ENCODE assay signal across 19 mouse cellular contexts in the genomic region with DNA sequence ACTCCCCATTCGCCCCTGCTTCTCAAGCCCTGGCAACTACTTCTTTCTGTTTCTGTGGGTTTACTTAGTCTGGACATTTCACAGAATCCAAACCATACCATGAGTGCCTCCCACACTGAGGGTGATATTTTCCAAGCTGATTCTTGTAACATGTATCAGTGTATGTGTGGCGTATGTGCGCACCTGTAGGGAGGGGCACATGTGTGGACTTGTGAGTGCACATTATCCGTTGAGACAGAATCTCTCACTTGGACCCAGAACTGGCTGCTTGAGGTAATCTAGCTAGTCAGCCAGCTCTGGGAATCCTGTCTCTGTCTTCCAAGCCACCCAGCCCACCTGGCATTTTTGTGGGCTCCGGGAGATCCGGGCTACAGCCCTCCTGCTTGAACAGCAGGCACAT. TPM values are rescaled to one million over a fixed set of nuclear protein-coding genes. Genes with fewer than 3 reads are reported as not detected.
DNase-seq lines count a peak whose midpoint lies in the region; ATAC-seq lines count a peak whose summit lies in the region.
"Had no signal": no experiment of that assay in that cellular context is flagged by ENCODE, and none has a peak within 500 bp of the region (broad histone marks: within the 10 kb centered on the region; RNA-seq: fewer than 3 reads in every experiment).

No protein-coding gene starts in this region.

- H3K4me1 ChIP-seq in forebrain, embryonic 15.5 days: peaks cover 56% of the 10 kb centered on the region
- peaks cover 55% of the 10 kb centered on the region for H3K4me1 ChIP-seq in forebrain, embryonic 10.5 days
- H3K4me1 ChIP-seq in lung, embryonic 16.5 days (replicated peaks; ENCODE audit: control insufficient read depth, insufficient read depth, low read length): peaks cover 52% of the 10 kb centered on the region
- H3K4me1 ChIP-seq in embryonic facial prominence, embryonic 14.5 days (ENCODE audit: control insufficient read depth, insufficient read depth, low read length): peaks cover 15% of the 10 kb centered on the region
- peaks cover 39% of the 10 kb centered on the region for H3K4me1 ChIP-seq in stomach, embryonic 16.5 days (ENCODE audit: control insufficient read depth, insufficient read depth, low read length)

- no peak overlapping the region for H3K9ac ChIP-seq in forebrain, embryonic 15.5 days (replicated peaks)
- H3K9ac ChIP-seq in lung, embryonic 16.5 days (ENCODE audit: low read length): no peak overlapping the region
- H3K9ac ChIP-seq in embryonic facial prominence, embryonic 14.5 days (ENCODE audit: low read depth, low read length): no peak overlapping the region
- H3K9ac ChIP-seq in stomach, embryonic 16.5 days (ENCODE audit: low read length): no peak overlapping the region
- H3K9ac ChIP-seq: heart, embryonic 13.5 days; hindbrain, embryonic 13.5 days; lung, embryonic 14.5 days had no signal

- DNase-seq in forebrain, embryonic 10.5 days (ENCODE audit: extremely low spot score, low spot score): no peak
- no peak for DNase-seq in lung, postnatal 10 days
- DNase-seq in embryonic facial prominence, embryonic 14.5 days (ENCODE audit: low spot score): no peak
- DNase-seq in embryo, embryonic 11 days: no peak
- DNase-seq: gastrocnemius, postnatal 25 days; lung, embryonic 14.5 days; thymus, postnatal 4 days had no signal

- no peak overlapping the region for H3K4me2 ChIP-seq in forebrain, embryonic 15.5 days (replicated peaks)
- no peak overlapping the region for H3K4me2 ChIP-seq in lung, embryonic 16.5 days (ENCODE audit: low read depth, low read length)
- peak overlapping the region; percentile 82; the same call in 1 of the 2 replicates for H3K4me2 ChIP-seq in embryonic facial prominence, embryonic 14.5 days (ENCODE audit: low read depth, low read length)
- H3K4me2 ChIP-seq in stomach, embryonic 16.5 days (ENCODE audit: low read depth, low read length): peak overlapping the region; percentile 11; the same call in 1 of the 2 replicates
- H3K4me2 ChIP-seq: heart, embryonic 13.5 days; hindbrain, embryonic 13.5 days; lung, embryonic 14.5 days had no signal

- H3K36me3 ChIP-seq in forebrain, embryonic 15.5 days: no peaks in the 10 kb centered on the region
- H3K36me3 ChIP-seq in forebrain, embryonic 10.5 days (replicated peaks): no peaks in the 10 kb centered on the region
- no peaks in the 10 kb centered on the region for H3K36me3 ChIP-seq in lung, embryonic 16.5 days (ENCODE audit: control insufficient read depth, insufficient read depth, low read length)
- H3K36me3 ChIP-seq in embryonic facial prominence, embryonic 14.5 days (ENCODE audit: control insufficient read depth, insufficient read depth, low read length): no peaks in the 10 kb centered on the region
- no peaks in the 10 kb centered on the region for H3K36me3 ChIP-seq in stomach, embryonic 16.5 days (ENCODE audit: control insufficient read depth, insufficient read depth, low read length)
- H3K36me3 ChIP-seq: heart, embryonic 13.5 days; hindbrain, embryonic 13.5 days had no signal

- H3K27me3 ChIP-seq in forebrain, embryonic 15.5 days: no peaks in the 10 kb centered on the region
- H3K27me3 ChIP-seq in forebrain, embryonic 10.5 days (ENCODE audit: poor library complexity, severe bottlenecking): peaks cover 23% of the 10 kb centered on the region
- H3K27me3 ChIP-seq in lung, embryonic 16.5 days (ENCODE audit: control insufficient read depth, insufficient read depth, low read depth, low read length): no peaks in the 10 kb centered on the region
- no peaks in the 10 kb centered on the region for H3K27me3 ChIP-seq in embryonic facial prominence, embryonic 14.5 days (replicated peaks; ENCODE audit: control insufficient read depth, insufficient read depth, low read length)
- H3K27me3 ChIP-seq in stomach, embryonic 16.5 days (ENCODE audit: control insufficient read depth, insufficient read depth, low read length): no peaks in the 10 kb centered on the region
- H3K27me3 ChIP-seq: heart, embryonic 13.5 days; megakaryocyte, embryonic 14.5 days; Patski had no signal

- H3K9me3 ChIP-seq in forebrain, embryonic 15.5 days: no peaks in the 10 kb centered on the region
- H3K9me3 ChIP-seq in forebrain, embryonic 10.5 days: no peaks in the 10 kb centered on the region
- H3K9me3 ChIP-seq in lung, embryonic 16.5 days (ENCODE audit: control insufficient read depth, low read length): no peaks in the 10 kb centered on the region
- H3K9me3 ChIP-seq in embryonic facial prominence, embryonic 14.5 days (ENCODE audit: control insufficient read depth, low read length): no peaks in the 10 kb centered on the region
- H3K9me3 ChIP-seq in stomach, embryonic 16.5 days (replicated peaks; ENCODE audit: control insufficient read depth, low read length): no peaks in the 10 kb centered on the region
- H3K9me3 ChIP-seq: heart, embryonic 13.5 days; hindbrain, embryonic 13.5 days; megakaryocyte, embryonic 14.5 days had no signal

- peak overlapping the region; percentile 49; the same call in 1 of the 2 replicates for H3K27ac ChIP-seq in forebrain, embryonic 15.5 days (replicated peaks)
- H3K27ac ChIP-seq in forebrain, embryonic 10.5 days: no peak overlapping the region
- H3K27ac ChIP-seq in lung, embryonic 16.5 days (ENCODE audit: low read length): peak overlapping the region; percentile 31; the same call in 1 of the 2 replicates
- peak overlapping the region; percentile 18 for H3K27ac ChIP-seq in embryonic facial prominence, embryonic 14.5 days (replicated peaks; ENCODE audit: low read depth, low read length)
- H3K27ac ChIP-seq in stomach, embryonic 16.5 days (ENCODE audit: low read length): peak overlapping the region; percentile 88
- H3K27ac ChIP-seq: heart, embryonic 13.5 days; hindbrain, embryonic 13.5 days had no signal

- no peak overlapping the region for H3K4me3 ChIP-seq in forebrain, embryonic 15.5 days
- H3K4me3 ChIP-seq in forebrain, embryonic 10.5 days: no peak overlapping the region
- H3K4me3 ChIP-seq in lung, embryonic 16.5 days (ENCODE audit: low read length): no peak overlapping the region
- no peak overlapping the region for H3K4me3 ChIP-seq in embryonic facial prominence, embryonic 14.5 days (ENCODE audit: low read depth, low read length)
- no peak overlapping the region for H3K4me3 ChIP-seq in stomach, embryonic 16.5 days (replicated peaks; ENCODE audit: low read length)
- H3K4me3 ChIP-seq: heart, embryonic 13.5 days; hindbrain, embryonic 13.5 days had no signal

- WGBS in forebrain, embryonic 15.5 days: 70% methylated on average over 6 of the region's 6 CpGs
- 87% methylated on average over 6 of the region's 6 CpGs for WGBS in forebrain, embryonic 10.5 days
- whole genome bisulfite sequencing in lung, embryonic 16.5 days: 81% methylated on average over 6 of the region's 6 CpGs
- 78% methylated on average over 6 of the region's 6 CpGs for WGBS in embryonic facial prominence, embryonic 14.5 days
- 74% methylated on average over 6 of the region's 6 CpGs for WGBS in stomach, embryonic 16.5 days

- ATAC-seq in forebrain, embryonic 15.5 days (replicated peaks): no peak
- no peak for ATAC-seq in lung, embryonic 16.5 days (ENCODE audit: low read depth)
- no peak for ATAC-seq in embryonic facial prominence, embryonic 14.5 days (ENCODE audit: low read depth)
- ATAC-seq in stomach, embryonic 16.5 days (ENCODE audit: insufficient read depth, low FRiP score): no peak
- ATAC-seq: Patski had no signal

RNA-seq across cellular contexts. Expression of gene Gna13, which starts 2.5 kb away (rescaled TPM):
- 17.4 and 18.5 TPM in 2 replicates for polyA plus RNA-seq in forebrain, embryonic 15.5 days (2015; fragmentation: Nextera tagmentation; extraction: Ambion mirVana)
- polyA plus RNA-seq in forebrain, embryonic 10.5 days (2016; fragmentation: Nextera tagmentation; extraction: Ambion mirVana): 16.8 and 18.3 TPM in 2 replicates
- 28.3 and 28.9 TPM in 2 replicates for polyA plus RNA-seq in lung, embryonic 16.5 days (2015; fragmentation: Nextera tagmentation; extraction: Ambion mirVana)
- 23.4 and 24.5 TPM in 2 replicates for polyA plus RNA-seq in embryonic facial prominence, embryonic 14.5 days (2014; fragmentation: Nextera tagmentation; extraction: Ambion mirVana)
- 28.8 and 32.8 TPM in 2 replicates for polyA plus RNA-seq in stomach, embryonic 16.5 days (2015; fragmentation: Nextera tagmentation; extraction: Ambion mirVana)

RNA-seq across cellular contexts. Expression of gene 9930022D16Rik, which starts 53.6 kb away (rescaled TPM):
- not detected in 2 replicates for polyA plus RNA-seq in forebrain, embryonic 15.5 days (2015; fragmentation: Nextera tagmentation; extraction: Ambion mirVana)
- polyA plus RNA-seq in forebrain, embryonic 10.5 days (2016; fragmentation: Nextera tagmentation; extraction: Ambion mirVana): not detected in 2 replicates
- not detected in 2 replicates for polyA plus RNA-seq in lung, embryonic 16.5 days (2015; fragmentation: Nextera tagmentation; extraction: Ambion mirVana)
- 0.08 TPM in 1 of 2 replicates, not detected in the other for polyA plus RNA-seq in embryonic facial prominence, embryonic 14.5 days (2014; fragmentation: Nextera tagmentation; extraction: Ambion mirVana)
- polyA plus RNA-seq in stomach, embryonic 16.5 days (2015; fragmentation: Nextera tagmentation; extraction: Ambion mirVana): not detected in 2 replicates
- polyA plus RNA-seq: embryonic facial prominence, embryonic 11.5 days; heart, embryonic 13.5 days; hindbrain, embryonic 13.5 days; large intestine, adult 2 months; liver, adult 2 months; lung, embryonic 14.5 days; neural tube, embryonic 11.5 days; Patski; testis, adult 2 months had no signal

Comparison
In these comparisons a context has a peak if more than half of its experiments do, and no peak if none do; other contexts are left out.
1. H3K4me2 ChIP-seq: peak in embryonic facial prominence, embryonic 14.5 days (single experiment) and stomach, embryonic 16.5 days (single experiment); none in forebrain, embryonic 15.5 days (single experiment) and lung, embryonic 16.5 days (single experiment).